Mouse (Mus musculus): ENCODE measurements around the gene Klf7. TPM values are rescaled to one million over a fixed set of nuclear protein-coding genes. Genes with fewer than 3 reads are reported as not detected.
A peak's percentile ranks its signal among the peaks of the same experiment; 100 is the strongest.
"Not testable (repeated sequence)": the region's sequence is repeated elsewhere in the genome, so short reads cannot be mapped to it uniquely, and the experiment has no call there.

Klf7 gene
- 10 to 100 TPM; 15.3 to 19.1 TPM for total RNA-seq (2021)
- long read RNA-seq, experiment 1, full-length matches to known transcripts = 5 of 12 reads
- long read RNA-seq, experiment 1, partial matches to known transcripts = 1 of 12 reads
- long read RNA-seq, experiment 1, other reads (novel, unspliced or antisense) = 6 of 12 reads
- long read RNA-seq, experiment 2, full-length matches to known transcripts = 3 of 7 reads
- long read RNA-seq, experiment 2, partial matches to known transcripts = 0 of 7 reads
- long read RNA-seq, experiment 2, other reads (novel, unspliced or antisense) = 4 of 7 reads

DNA sequence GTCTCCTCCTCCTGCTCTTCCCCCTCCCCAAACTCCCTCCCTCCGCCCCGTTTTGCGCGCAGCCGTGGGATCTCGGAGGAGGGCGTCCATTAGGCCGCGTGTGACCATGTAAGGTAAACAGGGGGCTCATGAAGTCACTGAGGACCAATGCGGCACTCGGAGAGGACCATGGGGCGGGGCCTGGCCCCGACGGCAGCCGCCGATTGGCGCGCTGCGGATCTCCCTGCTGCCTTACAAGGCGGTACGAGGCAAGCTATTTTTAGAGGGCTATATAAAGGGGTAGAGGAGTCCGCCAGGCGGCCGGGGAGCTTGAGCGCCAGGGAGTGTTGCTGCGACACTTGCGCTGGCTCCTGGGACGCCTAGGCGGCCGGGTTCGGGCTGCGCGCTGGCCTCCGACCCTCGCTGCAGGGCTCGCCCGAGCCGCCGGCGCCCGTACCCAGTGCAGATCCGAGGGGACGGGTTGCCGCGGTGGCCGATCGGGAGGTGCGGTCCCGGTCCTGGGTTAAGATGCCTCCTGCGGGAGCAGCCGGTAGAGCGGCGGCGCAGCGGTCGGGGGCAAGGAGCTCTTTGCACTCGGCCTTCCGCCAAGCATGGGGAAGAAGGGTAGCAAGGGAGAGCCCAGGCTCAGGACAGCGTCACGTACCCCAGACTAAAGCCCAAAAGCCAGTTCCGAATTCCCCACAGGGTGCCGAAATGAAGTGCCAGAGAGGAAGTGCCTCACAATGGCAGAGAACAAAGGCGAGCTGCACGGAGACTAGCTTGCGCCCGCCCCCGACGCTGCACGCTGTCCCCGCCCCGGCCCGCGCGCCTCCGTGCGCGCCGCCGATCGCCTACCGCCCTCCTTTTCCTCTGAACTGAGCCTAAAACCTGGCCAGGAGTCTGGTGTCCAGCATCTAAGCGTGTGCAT lies at the start of gene Klf7:
Gene Klf7 (minus strand): TSS at position 724 of the 907 bp plus-strand sequence.
- DNase-seq (ENCODE audit: low spot score in 2 of 2) = peak; percentile 94 to 95

DNA sequence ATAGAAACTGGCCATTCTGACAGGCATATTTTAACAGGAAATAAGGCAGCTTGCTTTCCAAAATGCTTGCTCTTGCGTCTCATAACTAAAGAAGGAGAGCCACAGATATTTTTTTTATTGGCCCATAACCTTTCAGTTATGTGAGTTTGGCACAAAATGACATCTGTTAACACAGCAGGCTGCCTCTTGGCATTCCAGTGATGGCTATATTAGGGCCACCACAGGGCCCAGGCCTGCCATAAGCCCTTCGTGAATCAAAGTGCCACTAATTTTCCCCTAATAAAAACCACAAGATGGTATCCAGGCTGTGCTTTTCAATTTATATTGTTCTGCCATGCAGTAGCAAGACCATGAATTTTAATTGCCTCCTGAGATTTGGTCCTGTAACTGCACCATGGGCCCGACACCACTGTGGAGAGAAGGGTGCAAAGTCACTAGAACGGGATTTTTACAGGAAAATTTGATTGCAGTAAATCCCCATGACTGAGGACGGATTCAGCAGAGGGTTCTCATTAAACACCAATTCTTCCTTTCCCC lies 42.5 kb upstream of the Klf7 start:
- no peak for DNase-seq (ENCODE audit: low spot score in 2 of 2)

DNA sequence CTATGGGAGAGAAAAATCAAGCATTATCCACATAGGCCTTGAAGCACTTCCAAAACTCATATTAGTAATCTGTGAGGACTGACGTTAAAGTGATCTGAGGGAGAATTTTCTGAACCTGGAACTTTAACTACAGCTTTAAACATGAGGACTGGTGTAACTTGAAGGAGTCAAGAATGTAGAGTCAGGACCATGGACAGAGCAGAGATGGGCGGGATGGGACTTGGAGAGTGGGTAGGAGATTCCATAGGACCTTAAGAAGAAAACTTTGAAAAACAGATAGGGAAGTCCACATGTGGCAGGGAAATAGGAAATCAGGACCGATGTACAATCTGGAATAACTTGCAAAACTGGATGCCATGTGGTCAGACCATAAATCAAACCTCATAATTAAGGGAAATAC lies 36.7 kb upstream of the Klf7 start:
- DNase-seq (ENCODE audit: low spot score in 2 of 2) = no peak

DNA sequence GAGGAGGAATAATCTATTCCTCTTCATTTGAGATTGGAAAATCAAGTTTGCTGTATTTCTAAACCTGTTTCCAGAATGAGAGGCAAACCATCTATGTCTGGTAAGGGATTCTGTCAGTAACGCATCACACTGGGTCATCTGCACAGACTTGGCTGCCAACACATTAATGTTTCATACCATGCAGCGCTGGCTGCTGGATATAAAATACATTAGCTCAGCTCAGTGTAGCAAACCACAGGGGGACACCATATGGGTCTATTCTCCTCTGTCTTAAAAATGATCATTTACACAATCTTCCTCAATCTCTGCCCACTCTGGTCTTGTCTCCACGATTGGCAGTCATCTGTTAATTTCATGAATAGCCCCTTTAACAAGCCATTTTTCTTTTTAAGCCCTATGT lies 27.1 kb upstream of the Klf7 start:
- no peak for DNase-seq (ENCODE audit: low spot score in 2 of 2)

GRCm38 (mm10) chr1:64142691-64143445 lies 20.8 kb upstream of the Klf7 start:
- DNase-seq (ENCODE audit: low spot score in 2 of 2) = no peak

DNA sequence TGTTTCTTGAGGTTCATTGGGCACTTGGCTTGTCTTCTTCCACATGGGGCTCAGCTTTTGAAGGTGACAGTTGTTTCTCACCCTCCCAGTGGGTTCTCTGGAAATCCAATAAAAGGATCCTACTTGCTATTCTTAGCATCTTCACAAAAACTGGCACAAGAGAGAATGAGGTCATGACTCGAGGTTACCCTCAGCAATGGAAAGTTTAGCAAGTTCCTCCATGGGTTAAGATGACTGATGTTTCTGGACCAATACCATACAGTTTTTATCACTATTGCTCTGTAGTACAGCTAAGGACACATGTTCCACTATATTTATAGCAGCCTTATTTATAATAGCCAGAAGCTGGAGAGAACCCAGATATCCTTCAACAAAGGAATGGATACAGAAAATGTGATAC lies 12.4 kb upstream of the Klf7 start:
- no peak for DNase-seq (ENCODE audit: low spot score in 2 of 2)

GRCm38 (mm10) chr1:64126822-64127221 lies 4.7 kb upstream of the Klf7 start:
- no peak for DNase-seq (ENCODE audit: low spot score in 2 of 2)

- no peak for DNase-seq (ENCODE audit: low spot score in 2 of 2)
These were observed 366 bp upstream of the Klf7 start for GRCm38 (mm10) chr1:64122466-64122830.

DNA sequence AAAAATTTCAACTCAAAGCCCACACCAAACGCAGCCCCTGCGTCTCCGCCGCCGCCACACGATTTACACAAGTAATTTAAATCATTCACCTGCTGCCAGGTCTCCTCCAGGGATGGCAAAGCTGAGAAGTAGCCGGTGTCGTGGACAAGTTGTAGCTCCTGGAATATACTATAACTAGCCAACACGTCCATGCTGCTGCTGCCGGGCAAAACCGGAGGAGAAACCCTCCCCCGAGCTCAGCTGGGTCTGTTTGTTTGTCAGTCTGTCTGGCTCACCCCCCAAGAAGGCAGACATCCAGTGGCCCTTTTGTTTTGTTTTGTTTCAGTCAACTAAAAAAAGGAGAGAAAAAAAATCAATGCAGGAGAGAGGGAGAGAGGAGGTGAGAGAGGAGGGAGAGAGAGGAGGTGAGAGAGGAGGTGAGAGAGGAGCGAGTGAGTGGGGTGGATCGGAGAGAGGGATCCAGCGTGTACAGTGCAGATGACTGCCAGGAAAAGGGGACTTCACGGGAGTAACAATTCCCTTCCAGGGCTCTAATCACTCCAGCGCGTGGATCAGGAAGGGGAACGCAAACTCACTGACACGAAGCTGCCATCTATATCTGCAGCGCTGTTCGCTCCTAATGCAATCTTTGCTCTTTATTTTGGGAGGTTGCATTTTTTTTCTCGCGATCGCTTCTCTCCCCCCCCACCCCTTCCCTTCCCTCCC lies 1.1 kb downstream of the Klf7 start:
- DNase-seq (ENCODE audit: low spot score in 2 of 2) = peak; percentile 48 to 59

DNA sequence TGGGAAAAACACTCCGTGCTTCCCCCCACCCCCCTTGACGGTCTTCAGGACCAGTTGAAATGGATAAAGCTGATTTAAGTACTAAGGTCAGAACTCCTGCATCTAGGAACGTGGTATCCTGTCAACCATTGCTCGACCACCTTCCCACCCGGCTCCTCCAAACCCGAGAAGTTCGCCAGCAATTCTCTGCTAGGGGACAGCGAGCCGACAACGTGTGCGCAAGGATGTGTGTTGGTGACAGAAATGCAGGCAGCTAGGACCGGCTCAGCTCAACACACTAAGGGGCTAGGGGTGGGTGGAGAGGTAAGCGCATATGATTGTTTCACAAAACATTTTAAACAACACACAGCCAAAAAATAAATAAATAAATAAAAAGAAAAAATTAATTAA lies 1.7 kb downstream of the Klf7 start:
- peak; percentile 42 for DNase-seq (ENCODE audit: low spot score in 2 of 2)

DNA sequence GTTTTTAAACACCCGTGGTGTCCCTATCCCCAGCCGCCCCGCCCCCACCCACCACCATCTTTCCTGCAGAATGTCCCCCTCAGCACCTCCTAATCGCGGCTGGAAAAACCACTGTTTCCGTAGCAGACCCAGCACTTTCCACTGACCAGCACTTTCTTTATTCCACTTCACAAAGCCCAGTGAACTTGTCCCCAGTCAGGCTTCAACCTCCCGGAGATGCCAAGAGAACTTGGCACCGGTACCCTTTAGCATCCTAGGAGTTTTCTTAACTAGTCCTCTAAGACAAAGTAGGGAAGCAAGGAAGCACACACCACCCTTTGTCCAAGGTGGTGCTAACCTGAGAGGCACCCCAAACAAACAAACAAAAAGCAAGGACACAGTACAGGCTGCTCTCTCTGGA lies 2.2 kb downstream of the Klf7 start:
- peak in 1 of 2 experiments; percentile 26 for DNase-seq (ENCODE audit: low spot score in 2 of 2)

- DNase-seq (ENCODE audit: low spot score in 2 of 2) = peak in 1 of 2 experiments; percentile 23
These were observed 2.7 kb downstream of the Klf7 start for GRCm38 (mm10) chr1:64119358-64119794.

GRCm38 (mm10) chr1:64118285-64119170 lies 3.6 kb downstream of the Klf7 start:
- DNase-seq (ENCODE audit: low spot score in 2 of 2) = no peak

- DNase-seq (ENCODE audit: low spot score in 2 of 2) = no peak
These were observed 4.4 kb downstream of the Klf7 start for GRCm38 (mm10) chr1:64117478-64118284.

GRCm38 (mm10) chr1:64116746-64117455 lies 5.2 kb downstream of the Klf7 start:
- DNase-seq (ENCODE audit: low spot score in 2 of 2) = no peak

DNA sequence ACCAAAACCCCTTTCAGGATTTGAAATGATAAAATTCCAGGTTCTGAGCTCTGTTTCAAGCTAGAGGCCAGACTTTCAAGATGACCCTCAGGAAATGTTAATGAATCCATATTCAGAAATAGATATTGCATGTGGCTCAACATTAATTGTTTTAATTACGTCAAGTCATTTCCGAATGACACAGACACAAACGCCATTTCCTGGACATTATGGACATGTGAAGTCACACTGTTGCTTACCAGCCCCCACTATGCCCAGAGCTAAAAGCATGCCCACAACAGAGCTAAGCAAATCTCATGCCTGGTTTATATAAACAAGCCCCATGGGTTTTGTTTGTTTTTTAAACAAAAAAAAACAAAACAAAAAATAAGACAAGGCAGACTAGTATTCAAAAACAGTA lies 7.5 kb downstream of the Klf7 start:
- DNase-seq (ENCODE audit: low spot score in 2 of 2) = no peak

- not testable (repeated sequence) for DNase-seq (ENCODE audit: low spot score in 2 of 2)
These were observed 13.4 kb downstream of the Klf7 start for GRCm38 (mm10) chr1:64108653-64109052.

- no peak for DNase-seq (ENCODE audit: low spot score in 2 of 2)
These were observed 14.6 kb downstream of the Klf7 start for GRCm38 (mm10) chr1:64107526-64107925.

Data from adrenal gland, adult 18-20 months (tissue).